Mouse (Mus musculus) small intestine, adult 10 weeks (tissue): ENCODE data around the gene Kat7. TPM values are rescaled to one million over a fixed set of nuclear protein-coding genes. Genes with fewer than 3 reads are reported as not detected.

Experiments
- polyA plus RNA-seq: library from polyadenylated mRNA; stranded (reverse); fragments of 350-450 nt; fragmentation: Illumina TruSeq; extraction: RNeasy Lipid Tissue Mini Kit (QIAGEN cat#74804); gene quantifications from one replicate; pipeline ENCODE4 v1.2.3, GENCODE M21; 2014; ENCODE audit warnings: low replicate concordance

Gene Kat7
- polyA plus RNA-seq: 28.7 TPM

GRCm38 (mm10) chr11:95310007-95310647 lies at the start of gene Kat7:
TSS of gene Kat7 (minus strand) at chr11:95310246.

GRCm38 (mm10) chr11:95336568-95337128 lies 26.6 kb upstream of the Kat7 start, which contains the start of gene Fam117a:
TSS of gene Fam117a (plus strand) at chr11:95337018.

GRCm38 (mm10) chr11:95261178-95261751 lies 48.8 kb downstream of the Kat7 start, which contains the start of gene Tac4:
TSS of gene Tac4 (plus strand) at chr11:95261529.

Other genes with a start within 250 kb of the Kat7 start
- 0.52 TPM for gene Itga3, start 233.4 kb downstream of the Kat7 start, polyA plus RNA-seq
- not detected for gene Dlx3, start 190.1 kb downstream of the Kat7 start, polyA plus RNA-seq
- not detected for gene Dlx4, start 164.0 kb downstream of the Kat7 start, polyA plus RNA-seq
- gene Tac4, start 48.7 kb downstream of the Kat7 start, polyA plus RNA-seq: not detected
- gene Fam117a, start 26.8 kb upstream of the Kat7 start, polyA plus RNA-seq: 0.82 TPM
- 144 TPM for gene Slc35b1, start 74.4 kb upstream of the Kat7 start, polyA plus RNA-seq
- 88.0 TPM for gene Spop, start 103.8 kb upstream of the Kat7 start, polyA plus RNA-seq
- gene Nxph3, start 204.3 kb upstream of the Kat7 start, polyA plus RNA-seq: not detected